Mouse (Mus musculus) R1 (cell line): ENCODE results near the gene Slc1a5.

Experiments
- DNase-seq: peaks from one replicate; pipeline ENCODE4 v3.0.0-alpha.2; 2018; ENCODE audit warnings: low read depth, low spot score

Gene Slc1a5

GRCm38 (mm10) chr7:16845820-16846167 lies 64.7 kb downstream of the Slc1a5 start:
- DNase-seq, result peak; percentile 37

- no peak for DNase-seq
These were observed 65.6 kb downstream of the Slc1a5 start for GRCm38 (mm10) chr7:16846775-16847174.

GRCm38 (mm10) chr7:16847507-16847906 lies 66.4 kb downstream of the Slc1a5 start:
- DNase-seq, result no peak
